Mouse (Mus musculus) hindbrain, embryonic 15.5 days (tissue): ENCODE measurements at regions not wholly inside any gene's neighbourhood (a gene's known extent, or its start where the extent isn't known, plus 50 kb on each side); places are given as distances from the start of the nearest gene placed in this dataset.

ENCODE experiments used
- ATAC-seq: fragments of 200-750 bp; cut with Nextera tagmentation; 2 replicates; pipeline ENCODE4 v1.8.0; 2017; ENCODE audit warnings: low read depth, moderate number of reproducible peaks, moderate TSS enrichment; ENCODE audit not compliant: low FRiP score
- H3K27ac ChIP-seq: fragments of 300-500 bp; sonication (generic); replicated peaks from 2 replicates; pipeline ENCODE4 v1.5.1; 2015; ENCODE audit warnings: mild to moderate bottlenecking, inconsistent platforms
- H3K27me3 ChIP-seq: fragments of 300-500 bp; sonication (generic); 2 replicates; pipeline ENCODE4 v1.6.1; 2015; ENCODE audit warnings: control low read depth, inconsistent platforms
- H3K36me3 ChIP-seq: fragments of 300-500 bp; sonication (generic); 2 replicates; pipeline ENCODE4 v1.6.1; 2015; ENCODE audit warnings: control low read depth, inconsistent platforms
- H3K4me1 ChIP-seq: fragments of 300-500 bp; sonication (generic); replicated peaks from 2 replicates; pipeline ENCODE4 v1.6.1; 2015; ENCODE audit warnings: control low read depth, inconsistent platforms
- H3K4me2 ChIP-seq: fragments of 300-500 bp; sonication (generic); 2 replicates; pipeline ENCODE4 v1.6.1; 2015; ENCODE audit warnings: moderate library complexity, mild to moderate bottlenecking, inconsistent platforms
- H3K4me3 ChIP-seq: fragments of 300-500 bp; sonication (generic); 2 replicates; pipeline ENCODE4 v1.5.1; 2015; ENCODE audit warnings: mild to moderate bottlenecking, inconsistent platforms
- H3K9ac ChIP-seq: fragments of 300-500 bp; sonication (generic); 2 replicates; pipeline ENCODE4 v1.6.1; 2015; ENCODE audit warnings: inconsistent platforms
- H3K9me3 ChIP-seq: fragments of 300-500 bp; sonication (generic); 2 replicates; pipeline ENCODE4 v1.6.1; 2016; ENCODE audit warnings: control low read depth, inconsistent platforms
- WGBS: fragments of 180-500 bp; shearing (Covaris S2); methylation state at CpG from one replicate; pipeline ENCODE4 v1.1.7; 2015; 5-methylcytosine and 5-hydroxymethylcytosine counted together

DNA sequence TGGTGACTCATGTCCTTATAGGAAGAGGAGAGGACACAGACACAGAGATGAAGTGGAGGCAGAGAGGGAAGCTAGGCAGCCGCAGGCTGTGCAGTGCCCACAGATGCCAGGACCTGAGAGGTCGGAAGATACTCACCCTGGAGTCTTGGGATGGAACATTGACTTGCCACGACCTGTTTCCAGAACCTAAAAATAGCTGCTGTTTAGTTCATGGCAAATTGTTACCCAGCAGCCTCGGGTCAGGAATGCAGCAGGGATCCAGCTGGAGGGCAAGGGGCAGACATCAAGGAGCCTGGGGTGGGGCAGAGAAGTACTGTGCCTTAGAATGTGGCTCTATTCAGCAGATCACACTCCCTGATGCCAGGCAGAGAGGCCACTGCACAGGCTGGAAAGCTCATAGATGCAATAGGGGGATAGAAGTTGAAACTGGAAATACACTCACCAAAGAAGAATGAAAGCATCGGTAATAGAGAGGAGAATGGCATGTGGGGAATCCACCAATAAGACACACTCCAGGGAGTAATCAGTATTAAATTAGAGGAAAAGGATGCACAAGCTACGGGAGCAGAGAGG is 75.1 kb upstream of the Hdac4 start:
- no peaks in the 10 kb centered on the region for H3K36me3 ChIP-seq
- H3K9ac ChIP-seq, result no peak overlapping the region
- no peak for ATAC-seq
- WGBS, result 53% methylated on average over 6 of the region's 6 CpGs
- no peaks in the 10 kb centered on the region for H3K27me3 ChIP-seq
- H3K9me3 ChIP-seq, result no peaks in the 10 kb centered on the region
- peaks cover 14% of the 10 kb centered on the region for H3K4me1 ChIP-seq
- H3K4me2 ChIP-seq, result no peak overlapping the region
- H3K27ac ChIP-seq, result no peak overlapping the region
- no peak overlapping the region for H3K4me3 ChIP-seq

DNA sequence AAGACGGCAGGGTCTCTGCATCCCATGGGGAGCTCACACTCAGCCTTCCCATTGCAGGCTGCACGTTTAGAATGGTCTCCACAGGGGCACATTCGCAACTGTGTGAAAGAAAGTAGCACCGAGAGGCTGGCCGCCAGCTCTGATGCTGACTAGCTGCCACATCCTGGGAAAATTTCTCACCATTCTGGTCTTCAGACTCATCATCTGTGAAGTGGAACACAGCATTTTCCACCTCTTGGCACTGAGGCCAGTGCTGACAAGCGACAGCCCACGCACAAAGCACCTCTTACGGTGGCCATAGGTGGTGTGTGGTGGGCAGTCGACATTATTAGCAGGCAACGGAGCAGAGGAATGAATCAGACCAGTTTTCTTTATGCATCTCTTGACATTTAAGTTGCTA is 74.0 kb upstream of the Hdac4 start:
- 25% methylated on average over 10 of the region's 10 CpGs for WGBS
- Histone ChIP-seq H3K4me1 (peaks cover 14% of the 10 kb centered on the region), H3K27ac (no peak overlapping the region)

DNA sequence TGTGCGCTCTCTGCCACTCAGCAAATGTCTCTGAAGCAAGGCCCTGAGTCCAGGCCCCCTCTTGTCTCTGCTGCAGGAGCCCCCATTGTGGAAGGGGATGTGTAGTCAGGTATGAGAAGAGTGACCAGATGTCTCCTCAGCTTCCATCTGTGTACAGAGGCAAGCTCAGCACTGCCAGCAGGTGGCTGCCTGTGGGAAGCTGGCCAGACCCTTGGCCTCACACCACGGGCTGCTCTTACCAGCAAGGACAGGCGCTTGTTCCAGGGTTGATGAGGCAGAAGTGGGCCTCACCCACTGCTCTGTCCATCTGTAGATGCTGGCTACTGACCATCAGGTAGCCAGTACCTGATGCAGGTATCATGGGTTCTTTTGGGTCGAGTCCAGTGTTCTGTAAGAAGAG is 69.4 kb upstream of the Hdac4 start:
- no peak overlapping the region for H3K4me3 ChIP-seq
- no peaks in the 10 kb centered on the region for H3K36me3 ChIP-seq
- no peaks in the 10 kb centered on the region for H3K27me3 ChIP-seq
- WGBS, result 75% methylated on average over 4 of the region's 4 CpGs
- H3K4me1 ChIP-seq, result peaks cover 10% of the 10 kb centered on the region
- H3K4me2 ChIP-seq, result no peak overlapping the region
- no peak overlapping the region for H3K27ac ChIP-seq
- H3K9ac ChIP-seq, result no peak overlapping the region
- ATAC-seq, result no peak
- H3K9me3 ChIP-seq, result no peaks in the 10 kb centered on the region

More for the DNA sequence above, 74.0 kb upstream of the Hdac4 start:
- Histone ChIP-seq H3K27me3 (no peaks in the 10 kb centered on the region), H3K4me2 (no peak overlapping the region), H3K36me3 (no peaks in the 10 kb centered on the region), H3K9ac (no peak overlapping the region), H3K4me3 (no peak overlapping the region), H3K9me3 (no peaks in the 10 kb centered on the region)
- ATAC-seq, result no peak

DNA sequence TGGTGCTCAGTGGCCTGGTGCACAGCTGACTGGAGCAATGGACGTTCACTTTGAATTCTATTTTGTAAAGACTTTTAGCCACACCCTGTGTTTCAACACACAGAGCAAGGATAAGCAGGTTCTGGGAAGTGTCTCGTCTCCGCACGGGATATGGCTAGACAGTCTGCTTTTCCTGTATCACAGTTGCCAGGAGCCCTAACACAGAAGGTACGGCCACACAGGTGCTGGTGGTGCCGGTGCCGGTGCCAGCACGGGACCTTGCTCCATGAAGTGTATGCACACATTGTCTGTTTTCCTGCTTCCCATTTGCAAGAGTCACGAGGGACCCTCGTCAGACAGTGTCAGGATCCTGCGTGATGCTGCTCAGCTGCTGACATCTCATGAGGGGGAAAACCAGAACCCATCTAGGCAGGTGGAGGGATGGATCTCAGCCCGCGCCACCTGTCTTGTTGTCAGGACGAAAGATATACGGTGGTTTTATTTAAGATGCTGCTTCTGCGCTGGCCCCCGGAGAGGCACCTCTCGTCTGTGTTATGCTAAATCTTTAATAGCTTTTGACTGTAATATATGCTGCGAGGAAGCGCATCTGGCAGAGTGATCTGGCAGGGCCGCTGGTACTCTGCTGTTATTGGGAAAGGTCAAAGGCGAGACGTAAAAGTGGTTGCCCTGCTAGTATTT is 64.4 kb upstream of the Hdac4 start:
- Histone ChIP-seq H3K9ac (no peak overlapping the region), H3K36me3 (no peaks in the 10 kb centered on the region), H3K4me2 (no peak overlapping the region), H3K9me3 (no peaks in the 10 kb centered on the region), H3K4me3 (no peak overlapping the region), H3K4me1 (peaks cover 8% of the 10 kb centered on the region), H3K27ac (peak overlapping the region; percentile 16; the same call in 1 of the 2 replicates), H3K27me3 (no peaks in the 10 kb centered on the region)
- ATAC-seq, result peak; percentile 62
- WGBS, result 49% methylated on average over 23 of the region's 23 CpGs

DNA sequence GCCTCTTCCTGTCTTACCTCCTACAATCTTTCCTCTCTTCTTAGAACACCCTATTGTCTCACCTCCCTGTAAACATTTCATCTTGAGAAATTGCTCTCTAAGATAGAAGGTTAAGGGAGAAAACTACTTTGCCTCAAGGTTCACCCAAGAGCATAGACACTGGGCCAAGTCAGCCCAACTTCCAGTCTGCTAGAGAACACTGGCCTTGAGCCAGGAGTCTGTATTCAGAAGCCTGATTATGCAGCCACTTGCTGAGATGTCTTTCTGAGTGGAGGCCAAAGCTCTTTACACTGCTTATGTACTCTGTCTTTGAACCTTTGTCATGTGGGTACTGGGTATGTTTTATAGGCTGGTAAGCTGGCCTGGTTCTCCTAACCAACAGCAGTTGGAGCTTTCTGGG is 62.5 kb upstream of the Hdac4 start:
- no peaks in the 10 kb centered on the region for H3K27me3 ChIP-seq
- H3K9me3 ChIP-seq, result no peaks in the 10 kb centered on the region
- ATAC-seq, result no peak
- H3K36me3 ChIP-seq, result no peaks in the 10 kb centered on the region
- peaks cover 8% of the 10 kb centered on the region for H3K4me1 ChIP-seq
- H3K27ac ChIP-seq, result no peak overlapping the region
- H3K4me3 ChIP-seq, result no peak overlapping the region
- no peak overlapping the region for H3K9ac ChIP-seq
- H3K4me2 ChIP-seq, result no peak overlapping the region

DNA sequence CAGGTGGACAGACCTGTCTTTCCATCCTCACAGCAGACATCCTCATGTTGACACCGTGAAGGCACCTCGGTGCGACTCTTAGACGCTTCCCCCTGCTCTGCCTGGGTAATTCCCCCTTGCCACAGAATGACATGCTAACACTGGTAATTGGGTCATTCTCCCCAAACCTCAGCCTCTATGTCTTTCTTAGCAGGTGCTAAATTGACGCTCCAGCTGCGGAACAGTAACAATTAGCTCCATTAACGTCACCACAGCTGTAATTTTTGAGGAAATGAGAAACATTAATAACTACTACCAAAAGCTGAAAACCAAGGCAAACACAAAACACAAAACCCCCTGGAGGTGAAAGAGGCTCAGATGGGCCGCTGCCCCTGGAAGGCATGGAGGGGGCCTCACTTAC is 57.6 kb upstream of the Hdac4 start:
- H3K4me3 ChIP-seq, result no peak overlapping the region
- H3K9ac ChIP-seq, result no peak overlapping the region
- no peaks in the 10 kb centered on the region for H3K9me3 ChIP-seq
- no peak overlapping the region for H3K27ac ChIP-seq
- H3K36me3 ChIP-seq, result no peaks in the 10 kb centered on the region
- WGBS, result 61% methylated on average over 8 of the region's 8 CpGs
- H3K4me2 ChIP-seq, result no peak overlapping the region
- no peaks in the 10 kb centered on the region for H3K4me1 ChIP-seq
- ATAC-seq, result no peak
- no peaks in the 10 kb centered on the region for H3K27me3 ChIP-seq

DNA sequence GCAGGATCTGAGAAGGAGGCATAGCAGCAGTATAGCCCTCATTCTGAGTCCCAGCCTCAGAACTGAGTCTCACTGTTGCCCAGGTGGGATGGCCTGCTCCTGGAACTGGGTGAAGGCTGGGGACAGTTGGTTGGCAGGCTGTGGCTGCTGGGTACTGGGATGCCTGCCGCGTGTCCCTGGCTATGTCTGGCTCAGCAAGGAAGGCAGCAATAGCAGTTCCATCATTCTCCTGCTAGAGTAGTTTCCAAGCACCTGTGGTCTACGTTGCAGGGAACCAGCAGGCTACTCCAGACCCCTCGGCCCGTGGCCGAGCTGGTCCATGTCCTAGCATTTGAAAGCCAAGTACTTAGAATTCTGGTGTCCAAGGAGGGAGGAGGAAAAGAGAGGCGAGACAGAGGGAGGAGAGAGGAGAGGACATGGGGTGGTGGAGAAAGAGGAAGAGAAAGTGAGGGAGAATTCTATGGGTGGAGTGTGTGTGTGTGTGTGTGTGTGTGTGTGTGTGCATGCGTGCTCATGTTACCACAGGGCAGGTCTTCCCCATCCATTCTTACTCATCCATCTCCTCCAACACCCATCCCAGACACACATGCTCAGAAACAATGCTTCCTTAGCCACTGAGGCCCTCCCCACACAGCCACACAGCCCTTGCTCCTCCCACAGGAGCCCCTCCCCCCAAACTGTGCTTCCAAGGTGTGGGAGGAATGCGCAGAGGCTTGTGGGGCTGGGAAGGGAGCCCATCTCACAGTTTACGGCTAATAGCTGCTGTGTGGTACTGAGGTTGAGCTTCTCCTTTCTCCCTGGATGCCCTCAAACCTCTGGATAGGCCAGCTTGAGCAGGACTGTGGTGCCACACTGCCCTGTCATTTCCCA is 55.3 kb upstream of the Hdac4 start:
- Histone ChIP-seq H3K4me1 (no peaks in the 10 kb centered on the region), H3K9ac (no peak overlapping the region), H3K9me3 (no peaks in the 10 kb centered on the region), H3K27ac (no peak overlapping the region), H3K36me3 (no peaks in the 10 kb centered on the region), H3K4me2 (no peak overlapping the region), H3K27me3 (no peaks in the 10 kb centered on the region), H3K4me3 (no peak overlapping the region)
- WGBS, result 80% methylated on average over 10 of the region's 10 CpGs
- no peak for ATAC-seq
